Mouse (Mus musculus): ENCODE data around the gene Elf3.
A peak's percentile ranks its signal among the peaks of the same experiment; 100 is the strongest.
"Not testable (repeated sequence)": the region's sequence is repeated elsewhere in the genome, so short reads cannot be mapped to it uniquely, and the experiment has no call there.

Elf3 gene

DNA sequence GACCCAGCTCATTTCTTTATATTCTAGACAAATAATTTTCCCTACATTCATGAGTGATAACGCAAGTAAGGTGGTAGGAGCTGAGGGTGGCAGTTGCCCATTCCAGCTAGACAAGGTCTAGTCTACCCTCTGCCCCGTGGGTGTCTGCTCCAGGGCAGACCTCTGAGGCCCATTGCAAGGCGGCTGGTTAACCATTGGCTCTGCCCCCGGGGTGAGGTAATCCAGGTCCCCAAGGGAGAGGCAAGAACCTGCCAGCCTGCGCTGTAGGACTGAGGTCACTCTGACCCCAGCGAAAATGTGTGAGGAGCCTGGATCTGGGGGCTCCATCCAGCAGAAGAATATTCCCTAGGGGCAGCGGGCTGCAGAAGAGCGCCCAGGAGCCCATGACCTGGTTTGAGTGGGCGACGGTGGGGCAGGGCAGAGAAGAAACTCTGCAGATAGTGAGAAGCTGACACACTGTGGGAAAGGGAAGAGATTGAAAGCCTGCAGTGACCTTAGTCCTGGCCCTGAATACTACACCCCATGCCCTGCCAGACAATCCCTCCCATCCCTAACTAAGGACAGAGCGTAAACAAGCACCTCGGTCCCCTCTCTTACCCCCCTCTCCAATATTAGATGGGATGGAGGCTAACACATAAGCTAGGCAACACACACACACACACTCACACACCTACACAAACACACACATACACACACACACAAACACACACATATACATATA lies 21.1 kb downstream of the Elf3 start:
- no peak for DNase-seq (ENCODE audit: low spot score)

DNA sequence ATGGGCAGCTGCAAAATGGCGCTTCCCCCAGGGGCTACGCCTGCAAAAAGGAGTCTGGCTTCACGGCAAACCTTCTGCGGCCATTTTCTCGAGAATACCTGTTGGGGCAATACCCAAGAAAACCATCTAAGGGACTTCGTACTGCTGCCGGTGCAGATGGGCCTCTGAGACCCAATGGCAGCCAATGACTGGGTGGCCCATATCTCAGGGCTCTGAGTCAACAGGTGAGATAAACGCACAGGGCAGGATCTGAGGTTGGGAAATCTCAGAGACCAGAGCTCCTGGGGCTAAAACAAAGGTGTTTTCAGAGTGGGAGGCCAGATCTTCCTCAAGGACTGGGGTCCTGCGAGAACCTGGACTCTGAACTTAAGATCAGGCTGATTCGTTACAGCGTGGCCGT lies 23.6 kb downstream of the Elf3 start:
- no peak for DNase-seq (ENCODE audit: low spot score)

DNA sequence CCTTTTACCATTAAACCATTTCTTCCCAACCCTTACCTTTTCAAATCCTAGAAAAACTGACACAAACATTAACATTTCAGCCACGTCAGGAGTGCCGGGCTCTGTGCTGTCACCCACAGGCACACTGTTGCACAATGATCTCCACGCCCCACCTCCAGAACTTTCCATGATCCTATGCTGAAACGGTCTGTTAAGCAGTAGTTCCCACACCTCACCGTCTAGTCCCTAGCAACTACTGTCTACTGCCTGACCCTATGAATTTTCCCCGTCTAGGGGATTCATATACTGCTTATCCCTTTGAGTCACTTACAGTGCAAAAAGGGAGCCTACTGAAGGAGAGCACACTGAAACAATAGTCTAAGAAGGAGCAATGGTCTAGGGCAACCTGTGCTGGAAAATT lies 24.4 kb downstream of the Elf3 start:
- DNase-seq (ENCODE audit: low spot score), result no peak

DNA sequence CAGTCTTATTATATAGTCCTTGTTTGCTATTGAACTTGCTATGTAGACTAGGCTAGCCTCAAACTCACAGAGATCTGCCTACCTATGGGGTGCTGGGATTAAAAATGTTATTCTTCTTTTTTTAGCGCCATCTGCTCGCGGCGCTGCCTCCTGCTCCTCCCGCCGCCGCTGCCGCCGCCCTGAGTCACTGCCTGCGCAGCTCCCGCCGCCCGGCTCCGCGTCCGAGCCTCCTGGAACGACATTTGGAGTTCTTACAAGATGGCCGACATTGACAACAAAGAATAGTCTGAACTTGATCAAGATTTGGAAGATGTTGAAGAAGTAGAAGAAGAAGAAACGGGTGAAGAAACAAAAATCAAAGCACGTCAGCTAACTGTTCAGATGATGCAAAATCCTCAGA lies 26.5 kb downstream of the Elf3 start:
- DNase-seq (ENCODE audit: low spot score), result not testable (repeated sequence)

DNA sequence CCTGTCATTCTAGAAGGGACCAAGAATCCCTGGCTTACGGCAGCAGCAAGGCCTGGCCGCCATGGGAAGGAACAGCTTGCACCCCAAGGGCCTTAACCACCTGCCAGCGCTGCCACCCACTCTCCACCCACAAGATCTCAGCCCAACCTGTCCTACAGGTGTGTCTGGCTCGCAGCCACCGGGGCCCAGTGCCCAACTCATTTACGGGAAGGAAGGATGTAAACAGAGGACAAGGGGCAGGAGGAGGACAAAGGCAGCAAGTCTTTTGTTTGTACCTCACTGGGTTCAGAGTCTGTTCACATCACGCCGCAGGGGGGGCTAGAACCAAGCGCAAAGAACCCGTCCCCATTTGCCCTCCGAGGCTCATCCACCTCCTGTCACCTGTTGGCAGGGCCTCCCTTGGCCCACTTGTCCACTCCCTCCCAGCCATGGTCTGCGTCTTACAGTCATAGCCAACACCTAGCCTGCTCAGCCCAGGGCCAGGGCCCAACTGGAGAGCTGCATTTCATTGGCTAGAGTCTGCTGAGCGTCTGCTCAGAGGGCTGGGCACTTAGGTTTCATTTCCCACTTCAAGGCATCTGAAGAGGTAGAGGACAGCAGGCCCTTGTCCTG lies 30.9 kb downstream of the Elf3 start:
- DNase-seq (ENCODE audit: low spot score), result no peak

DNA sequence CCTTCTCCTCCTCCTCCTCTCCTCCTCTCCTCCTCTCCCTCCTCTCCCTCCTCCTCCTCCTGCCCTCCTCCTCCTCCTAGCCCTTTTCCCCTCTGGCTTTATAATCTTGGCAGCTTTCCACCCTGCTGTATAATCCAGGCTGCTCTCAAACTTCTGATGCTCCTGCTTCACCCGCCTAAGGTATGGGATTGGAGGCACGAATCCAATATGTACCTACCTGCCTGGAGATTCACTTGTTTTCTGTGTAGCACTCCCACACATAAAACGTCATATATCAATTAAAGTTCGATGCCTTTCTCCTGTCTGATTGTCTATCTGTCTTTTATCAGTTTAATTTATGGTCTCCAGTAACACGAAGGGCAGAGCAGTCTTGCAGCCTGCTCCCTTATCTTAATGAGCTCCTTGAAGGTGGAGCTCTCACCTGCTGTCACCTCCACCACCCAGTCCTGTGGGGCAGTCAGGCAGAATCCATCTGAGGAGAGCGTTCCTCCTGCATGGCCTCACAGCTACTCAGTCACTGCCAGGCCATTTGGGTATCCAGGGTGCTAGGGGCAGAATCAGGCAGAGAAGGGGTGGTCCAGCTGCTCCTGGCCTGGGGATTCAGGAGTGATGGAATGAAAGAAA lies 33.3 kb downstream of the Elf3 start:
- DNase-seq (ENCODE audit: low spot score), result no peak

DNA sequence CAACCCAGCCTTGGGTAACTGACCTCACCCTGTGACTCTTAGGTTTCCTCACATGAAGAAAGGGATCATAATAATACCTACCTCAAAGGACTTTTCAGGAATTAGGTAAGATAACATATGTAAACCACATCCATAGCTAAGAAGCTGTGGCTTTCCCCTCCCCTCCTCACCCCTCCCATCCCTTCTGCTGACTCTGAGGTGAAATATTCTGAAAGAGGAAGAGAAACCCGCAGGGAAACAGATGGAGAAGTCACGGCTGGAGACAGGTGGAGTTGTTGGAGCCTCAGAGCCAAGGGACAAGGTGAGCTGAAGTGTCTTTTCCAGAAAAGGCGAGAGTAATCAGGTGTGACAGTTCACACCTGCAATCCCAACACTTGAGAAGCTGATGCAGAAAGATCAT lies 34.2 kb downstream of the Elf3 start:
- DNase-seq (ENCODE audit: low spot score), result no peak

DNA sequence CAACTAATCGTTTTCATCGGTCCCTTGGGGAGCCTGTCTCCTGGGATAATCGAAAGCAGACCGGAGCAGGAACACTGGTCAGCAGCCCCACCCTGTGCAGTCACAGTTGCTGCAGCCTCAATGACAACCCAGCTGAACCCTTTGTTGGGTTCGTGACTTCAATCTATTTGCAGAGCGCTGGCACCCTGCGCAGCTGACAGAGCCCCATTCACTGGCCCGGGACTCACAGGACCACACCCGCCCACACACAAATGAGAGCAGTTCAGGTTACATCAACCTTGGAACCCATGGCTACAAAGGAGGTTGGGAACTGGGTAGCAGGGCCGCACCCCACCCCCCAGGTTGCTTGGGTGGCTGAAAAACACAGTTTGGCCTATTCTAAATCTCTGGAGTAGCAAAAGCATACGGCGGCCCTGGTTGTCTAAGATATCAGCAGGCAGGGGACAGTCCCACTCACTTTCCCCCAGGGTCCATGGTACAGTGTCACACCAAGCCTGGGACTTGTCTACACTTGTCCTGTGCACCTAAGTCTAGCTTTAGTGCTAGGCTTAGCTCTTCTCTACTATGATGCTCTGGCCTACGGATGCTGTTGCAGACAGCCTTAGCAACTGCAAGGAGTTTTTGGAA lies 40.6 kb downstream of the Elf3 start:
- DNase-seq (ENCODE audit: low spot score), result no peak

DNA sequence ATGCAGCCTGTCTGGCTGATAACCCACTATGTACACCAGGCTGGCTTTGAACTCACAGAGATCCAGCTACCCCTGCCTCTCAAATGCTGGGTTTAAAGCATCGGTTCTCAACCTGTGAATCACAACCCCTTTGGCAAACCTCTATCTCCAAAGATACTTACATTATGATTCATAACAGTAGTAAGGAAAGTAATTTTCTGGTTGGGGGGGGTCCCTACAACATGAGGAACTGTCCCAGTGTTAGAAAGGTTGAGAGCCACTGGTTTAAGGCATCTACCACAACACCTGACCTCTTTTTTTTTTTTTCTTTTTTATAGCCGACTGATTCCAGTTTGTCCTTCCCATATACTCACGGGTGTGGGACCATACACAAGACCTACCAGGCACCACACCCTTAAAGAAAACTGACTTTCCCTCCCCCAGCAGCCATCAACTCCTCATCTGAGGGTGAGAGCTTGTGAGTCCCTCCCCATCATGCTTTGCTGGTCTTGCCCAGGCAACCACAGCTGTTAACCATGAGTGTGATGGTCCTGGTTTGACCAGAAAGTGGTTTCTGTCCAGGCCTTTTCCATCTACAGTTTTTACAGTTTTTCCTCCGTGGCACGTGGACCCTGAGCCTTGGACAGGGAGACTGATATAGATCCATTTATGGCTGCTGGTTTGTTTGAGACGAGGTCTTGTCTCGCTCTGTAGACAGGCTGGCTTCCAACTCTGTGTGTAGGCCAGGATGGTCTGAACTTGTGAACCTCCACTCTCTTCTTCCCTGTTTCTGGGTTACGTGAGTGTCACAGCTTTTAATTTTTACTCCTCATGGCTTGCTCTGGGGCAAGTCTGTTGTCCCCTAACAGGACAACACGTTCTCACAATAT lies 44.4 kb downstream of the Elf3 start:
- DNase-seq (ENCODE audit: low spot score), result no peak

DNA sequence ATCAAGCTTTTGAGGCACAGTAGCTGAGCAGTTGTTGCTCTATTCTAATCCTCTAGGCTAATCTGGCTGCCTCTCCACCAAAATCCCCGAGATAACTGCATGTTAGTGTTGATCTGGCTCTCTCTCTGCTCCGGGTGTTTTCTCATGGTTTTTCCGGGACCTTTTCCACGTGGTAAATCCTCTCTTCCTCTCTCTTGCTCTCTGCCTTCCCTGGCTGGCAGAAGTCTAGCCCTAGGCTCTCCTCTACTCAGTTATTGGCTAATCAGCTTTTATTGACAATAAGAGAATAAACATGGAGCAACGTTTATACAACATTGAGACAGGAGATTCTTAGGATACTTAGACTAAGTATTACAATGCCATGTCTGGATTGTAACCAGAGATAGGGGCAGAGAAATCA lies 47.9 kb downstream of the Elf3 start:
- DNase-seq (ENCODE audit: low spot score), result no peak

DNA sequence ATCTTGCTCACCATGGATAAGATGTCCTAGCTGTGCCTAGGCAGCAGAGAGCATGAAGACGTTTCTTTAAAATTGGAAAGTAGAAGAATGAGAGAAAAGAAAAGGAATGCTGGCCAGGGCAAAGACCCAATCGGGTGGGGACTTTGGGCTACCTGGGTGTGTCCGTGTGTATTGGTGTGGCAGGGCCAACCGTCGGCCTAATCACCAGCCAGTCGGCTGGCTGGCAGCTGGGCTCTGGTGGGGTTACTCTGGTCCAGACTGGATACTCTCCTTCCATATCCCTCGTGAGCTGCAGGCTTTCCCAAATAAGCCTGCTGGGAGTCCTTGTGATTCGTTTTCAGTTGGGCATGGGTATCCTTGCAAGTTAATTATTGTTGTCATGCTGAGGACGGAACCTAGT lies 49.7 kb downstream of the Elf3 start:
- DNase-seq (ENCODE audit: low spot score), result no peak

DNA sequence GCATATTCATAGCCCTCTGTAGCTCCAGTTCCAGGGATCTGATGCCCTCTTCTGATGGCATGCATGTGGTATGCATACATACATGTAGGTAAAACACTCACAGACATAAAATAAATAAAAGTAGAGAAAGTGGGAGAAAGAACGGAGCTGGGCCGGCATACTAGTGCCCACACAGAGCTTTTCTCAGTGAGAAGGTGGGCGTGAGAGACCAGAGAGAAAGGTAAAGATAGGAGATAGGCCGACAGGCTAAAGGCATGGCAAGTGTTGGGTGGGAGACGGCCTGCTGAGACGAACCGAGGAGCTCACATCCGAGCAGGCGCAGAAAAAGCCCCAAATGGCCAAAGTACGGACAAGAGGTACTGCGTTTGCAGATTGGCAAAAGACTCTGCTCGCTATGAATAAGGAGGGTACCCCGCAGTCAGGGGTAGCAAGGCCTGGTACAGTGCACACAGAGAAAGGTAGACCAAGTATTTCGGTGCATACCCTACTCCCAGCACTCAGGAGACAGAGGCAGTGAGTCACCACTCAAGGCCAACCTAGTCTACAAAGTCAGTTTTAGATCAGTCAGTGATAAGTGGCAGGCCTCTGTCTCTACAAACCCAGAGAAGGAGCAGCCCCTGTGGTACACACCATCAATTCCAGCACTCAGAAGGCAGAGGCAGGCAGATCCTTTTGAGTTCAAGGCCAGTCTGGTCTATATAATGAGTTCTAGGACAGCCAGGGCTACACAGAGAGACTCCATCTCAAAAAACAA lies 51.6 kb downstream of the Elf3 start:
- no peak for DNase-seq (ENCODE audit: low spot score)

DNA sequence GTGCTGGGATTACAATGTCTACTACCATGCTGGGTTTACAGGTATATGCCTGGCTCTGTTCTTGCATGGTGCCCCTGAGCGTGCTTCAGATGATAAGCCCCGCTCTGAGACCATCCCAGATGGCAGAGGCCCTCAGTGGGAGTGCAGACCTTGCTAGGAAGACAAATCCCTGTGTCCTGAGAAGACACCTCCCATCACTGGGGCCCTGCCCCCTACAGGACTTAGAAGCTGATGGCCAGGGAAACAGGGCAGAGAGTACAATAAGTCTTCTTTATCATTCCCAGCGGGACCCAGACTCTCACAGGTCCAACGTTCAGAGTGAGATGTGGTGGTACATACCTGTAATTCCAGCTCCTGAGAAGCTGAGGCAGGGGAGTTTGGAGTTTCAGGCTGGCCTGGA lies 53.1 kb downstream of the Elf3 start:
- no peak for DNase-seq (ENCODE audit: low spot score)

DNA sequence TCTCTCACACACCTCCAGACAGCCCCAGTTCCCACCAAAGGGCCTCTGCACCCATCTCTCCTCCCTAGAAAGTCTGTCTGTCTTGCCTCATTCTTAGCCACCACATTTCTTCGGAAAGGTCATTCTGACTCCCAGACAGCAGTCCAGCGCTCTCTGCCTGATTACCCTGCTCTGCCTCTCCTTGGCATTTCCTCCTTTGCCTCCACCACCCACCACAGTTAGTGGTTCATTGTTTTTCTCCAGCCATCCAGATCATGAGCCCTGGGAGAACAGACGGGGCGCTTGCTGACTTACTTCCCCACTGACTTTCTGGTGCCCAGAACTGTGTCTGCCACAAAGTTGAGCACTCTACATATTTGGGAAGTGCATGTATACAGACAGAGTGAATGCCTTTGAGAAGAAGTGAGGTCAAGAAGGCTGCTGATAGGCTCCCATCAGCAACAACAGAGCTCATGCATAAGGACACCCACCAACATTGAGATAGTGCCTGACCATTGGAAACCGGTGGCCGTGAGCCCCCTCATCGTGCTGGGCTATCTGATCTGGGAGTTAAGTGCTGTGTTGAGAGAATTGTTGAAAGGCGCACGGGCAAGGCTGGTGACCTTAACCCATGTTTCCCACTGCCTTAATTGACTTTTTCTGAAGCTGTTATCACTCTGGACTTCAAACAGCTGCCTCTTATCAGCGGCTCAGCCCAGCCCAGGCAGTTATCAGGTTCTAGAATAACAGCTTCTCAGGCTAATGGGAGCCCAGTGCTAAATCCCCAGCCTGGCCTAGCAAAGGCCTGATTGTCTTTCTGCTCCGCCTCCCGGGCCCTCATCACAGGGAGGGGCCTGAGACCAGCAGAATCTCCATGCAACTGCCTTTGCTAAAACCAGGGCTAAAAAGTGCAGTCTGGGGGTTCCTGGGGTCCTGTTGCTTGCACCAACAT lies 53.9 kb downstream of the Elf3 start:
- DNase-seq (ENCODE audit: low spot score), result peak; percentile 82

Measured in c-Kit-positive CD71-positive TER-119-positive erythroid progenitor cells, embryonic 14.5 days (primary cell).